Mouse (Mus musculus) limb, embryonic 11.5 days (tissue): ENCODE results near the gene Ppef2. TPM values are rescaled to one million over a fixed set of nuclear protein-coding genes. Genes with fewer than 3 reads are reported as not detected.

ENCODE experiments used
- ATAC-seq: fragments of 200-750 bp; cut with Nextera tagmentation; 2 replicates; pipeline ENCODE4 v1.8.0; 2017; ENCODE audit warnings: low read depth; ENCODE audit not compliant: insufficient number of reproducible peaks, low FRiP score, low TSS enrichment
- DNase-seq: peaks from one replicate; pipeline ENCODE4 v3.0.0-alpha.2; 2015; ENCODE audit warnings: low spot score
- H3K27ac ChIP-seq: fragments of 300-500 bp; sonication (generic); replicated peaks from 2 replicates; pipeline ENCODE4 v1.5.1; 2014; ENCODE audit warnings: low read depth, mild to moderate bottlenecking, low read length
- H3K27me3 ChIP-seq: fragments of 300-500 bp; sonication (generic); 2 replicates; pipeline ENCODE4 v1.6.1; 2014; ENCODE audit warnings: mild to moderate bottlenecking, low read length, mixed read lengths; ENCODE audit not compliant: control insufficient read depth, insufficient read depth
- H3K36me3 ChIP-seq: fragments of 300-500 bp; sonication (generic); 2 replicates; pipeline ENCODE4 v1.6.1; 2014; ENCODE audit warnings: mild to moderate bottlenecking, low read length, moderate library complexity, mixed read lengths; ENCODE audit not compliant: control insufficient read depth, insufficient read depth
- H3K4me1 ChIP-seq: fragments of 300-500 bp; sonication (generic); 2 replicates; pipeline ENCODE4 v1.6.1; 2014; ENCODE audit warnings: low read length, mixed read lengths; ENCODE audit not compliant: control insufficient read depth, insufficient read depth
- H3K4me2 ChIP-seq: fragments of 300-500 bp; sonication (generic); 2 replicates; pipeline ENCODE4 v1.6.1; 2014; ENCODE audit warnings: low read depth, mild to moderate bottlenecking, moderate library complexity; ENCODE audit not compliant: severe bottlenecking
- H3K4me3 ChIP-seq: fragments of 300-500 bp; sonication (generic); 2 replicates; pipeline ENCODE4 v1.5.1; 2014; ENCODE audit warnings: low read depth, low read length
- H3K9ac ChIP-seq: fragments of 300-500 bp; sonication (generic); 2 replicates; pipeline ENCODE4 v1.6.1; 2014; ENCODE audit warnings: mild to moderate bottlenecking, low read length
- H3K9me3 ChIP-seq: fragments of 300-500 bp; sonication (generic); 2 replicates; pipeline ENCODE4 v1.6.1; 2016; ENCODE audit warnings: low read length; ENCODE audit not compliant: control insufficient read depth
- WGBS: fragments of 180-500 bp; shearing (Covaris S2); extraction: QIAGEN DNeasy Blood & Tissue Kit; methylation state at CpG from one replicate; pipeline ENCODE4 v1.1.7; 2014; 5-methylcytosine and 5-hydroxymethylcytosine counted together
- polyA plus RNA-seq: library from polyadenylated mRNA; unstranded; fragments of >200 nt; fragmentation: Nextera tagmentation; extraction: Ambion mirVana; gene quantifications from 2 replicates; pipeline ENCODE4 v1.2.1, GENCODE M21; 2014

Gene Ppef2
- polyA plus RNA-seq, 1 experiment from 2014 or later: 0.08 TPM

GRCm38 (mm10) chr5:92212231-92212630 lies 43.8 kb downstream of the Ppef2 start:
- DNase-seq (no peak), ATAC-seq (no peak)
- Histone ChIP-seq H3K27me3 (no peaks in the 10 kb centered on the region), H3K27ac (no peak overlapping the region), H3K4me2 (no peak overlapping the region), H3K4me3 (no peak overlapping the region), H3K9ac (no peak overlapping the region), H3K9me3 (no peaks in the 10 kb centered on the region), H3K36me3 (no peaks in the 10 kb centered on the region), H3K4me1 (no peaks in the 10 kb centered on the region)
- 94% methylated on average over 4 of the region's 4 CpGs for WGBS

GRCm38 (mm10) chr5:92210205-92210604 lies 45.9 kb downstream of the Ppef2 start:
- WGBS: 66% methylated on average over 8 of the region's 8 CpGs

GRCm38 (mm10) chr5:92206121-92206520 lies 50.0 kb downstream of the Ppef2 start:
- ATAC-seq (no peak), DNase-seq (no peak)
- Histone ChIP-seq H3K27ac (no peak overlapping the region), H3K27me3 (no peaks in the 10 kb centered on the region), H3K9ac (no peak overlapping the region), H3K36me3 (peaks cover 4% of the 10 kb centered on the region; the same call in 1 of the 2 replicates), H3K9me3 (no peaks in the 10 kb centered on the region), H3K4me2 (no peak overlapping the region), H3K4me3 (no peak overlapping the region), H3K4me1 (no peaks in the 10 kb centered on the region)
- WGBS: 90% methylated on average over 6 of the region's 6 CpGs

More at GRCm38 (mm10) chr5:92210205-92210604, 45.9 kb downstream of the Ppef2 start:
- Histone ChIP-seq H3K9ac (no peak overlapping the region), H3K4me2 (no peak overlapping the region), H3K4me3 (no peak overlapping the region), H3K36me3 (no peaks in the 10 kb centered on the region; the same call in 1 of the 2 replicates), H3K9me3 (no peaks in the 10 kb centered on the region), H3K4me1 (no peaks in the 10 kb centered on the region), H3K27me3 (no peaks in the 10 kb centered on the region), H3K27ac (no peak overlapping the region)
- DNase-seq: no peak
- ATAC-seq: no peak

GRCm38 (mm10) chr5:92205706-92206105 lies 50.4 kb downstream of the Ppef2 start:
- WGBS: 91% methylated on average over 5 of the region's 5 CpGs
- no peak overlapping the region for H3K4me3 ChIP-seq
- H3K9me3 ChIP-seq: no peaks in the 10 kb centered on the region
- H3K4me1 ChIP-seq: no peaks in the 10 kb centered on the region
- H3K4me2 ChIP-seq: no peak overlapping the region
- H3K27ac ChIP-seq: no peak overlapping the region
- no peaks in the 10 kb centered on the region for H3K27me3 ChIP-seq
- H3K9ac ChIP-seq: no peak overlapping the region
- peaks cover 4% of the 10 kb centered on the region; the same call in 1 of the 2 replicates for H3K36me3 ChIP-seq
- ATAC-seq: no peak
- no peak for DNase-seq

GRCm38 (mm10) chr5:92205184-92205583 lies 50.9 kb downstream of the Ppef2 start:
- ATAC-seq (no peak), DNase-seq (no peak)
- no peak overlapping the region for H3K4me2 ChIP-seq
- H3K4me1 ChIP-seq: no peaks in the 10 kb centered on the region
- H3K27ac ChIP-seq: no peak overlapping the region
- H3K9ac ChIP-seq: no peak overlapping the region
- H3K27me3 ChIP-seq: no peaks in the 10 kb centered on the region
- WGBS: 94% methylated on average over 7 of the region's 7 CpGs
- no peaks in the 10 kb centered on the region for H3K9me3 ChIP-seq
- H3K4me3 ChIP-seq: no peak overlapping the region
- H3K36me3 ChIP-seq: peaks cover 4% of the 10 kb centered on the region; the same call in 1 of the 2 replicates

GRCm38 (mm10) chr5:92204162-92205036 lies 51.7 kb downstream of the Ppef2 start:
- peaks cover 4% of the 10 kb centered on the region; the same call in 1 of the 2 replicates for H3K36me3 ChIP-seq
- no peaks in the 10 kb centered on the region for H3K4me1 ChIP-seq
- H3K9ac ChIP-seq: no peak overlapping the region
- H3K27me3 ChIP-seq: no peaks in the 10 kb centered on the region
- H3K4me3 ChIP-seq: no peak overlapping the region
- WGBS: 83% methylated on average over 6 of the region's 6 CpGs
- H3K9me3 ChIP-seq: no peaks in the 10 kb centered on the region
- DNase-seq (no peak), ATAC-seq (no peak)
- H3K27ac ChIP-seq: no peak overlapping the region
- H3K4me2 ChIP-seq: no peak overlapping the region

GRCm38 (mm10) chr5:92198266-92198665 lies 57.8 kb downstream of the Ppef2 start:
- DNase-seq (no peak), ATAC-seq (no peak)
- WGBS: 88% methylated on average over 8 of the region's 8 CpGs
- no peak overlapping the region for H3K4me2 ChIP-seq
- H3K27me3 ChIP-seq: no peaks in the 10 kb centered on the region
- peaks cover 9% of the 10 kb centered on the region; the same call in 1 of the 2 replicates for H3K36me3 ChIP-seq
- H3K27ac ChIP-seq: no peak overlapping the region
- no peaks in the 10 kb centered on the region for H3K9me3 ChIP-seq
- H3K4me1 ChIP-seq: no peaks in the 10 kb centered on the region
- no peak overlapping the region for H3K9ac ChIP-seq
- H3K4me3 ChIP-seq: no peak overlapping the region

- Histone ChIP-seq H3K4me2 (no peak overlapping the region), H3K27me3 (no peaks in the 10 kb centered on the region), H3K9ac (no peak overlapping the region), H3K4me1 (no peaks in the 10 kb centered on the region), H3K27ac (no peak overlapping the region), H3K4me3 (no peak overlapping the region), H3K9me3 (no peaks in the 10 kb centered on the region), H3K36me3 (peaks cover 9% of the 10 kb centered on the region; the same call in 1 of the 2 replicates)
- 90% methylated on average over 15 of the region's 15 CpGs for WGBS
- no peak for ATAC-seq
- DNase-seq: no peak
Observed at GRCm38 (mm10) chr5:92196895-92197811, 58.9 kb downstream of the Ppef2 start.
